Mouse (Mus musculus): ENCODE measurements at regions not wholly inside any gene's neighbourhood (a gene's known extent, or its start where the extent isn't known, plus 50 kb on each side); places are given as distances from the start of the nearest gene placed in this dataset.
A peak's percentile ranks its signal among the peaks of the same experiment; 100 is the strongest.
"Not testable (repeated sequence)": the region's sequence is repeated elsewhere in the genome, so short reads cannot be mapped to it uniquely, and the experiment has no call there.

GRCm38 (mm10) chr4:101366905-101367679 lies 52.0 kb upstream of the Ak4 start:
- peak; percentile 20 for DNase-seq (ENCODE audit: low spot score)

DNA sequence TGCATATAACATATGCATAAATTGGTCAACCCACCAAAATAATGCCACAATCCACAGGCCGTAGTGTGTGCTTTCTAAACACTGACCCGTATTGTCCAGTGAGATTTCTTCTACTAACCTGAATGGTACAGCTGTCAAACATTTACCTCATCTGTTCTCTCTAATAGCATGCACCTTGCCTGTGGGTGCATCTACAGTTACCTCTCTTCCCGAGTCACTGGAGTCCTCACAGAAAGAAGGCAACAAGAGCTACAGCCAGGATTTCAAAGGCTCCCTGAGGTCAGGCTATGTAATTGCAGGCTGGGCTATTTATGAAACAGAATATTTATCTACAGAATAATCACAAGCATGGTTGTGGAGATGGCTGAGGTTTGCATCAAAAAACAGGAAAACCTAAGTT lies 53.8 kb upstream of the Ak4 start:
- DNase-seq (ENCODE audit: low spot score), result no peak

- no peak for DNase-seq (ENCODE audit: low spot score)
These were observed 54.4 kb upstream of the Ak4 start for GRCm38 (mm10) chr4:101364716-101365115.

DNA sequence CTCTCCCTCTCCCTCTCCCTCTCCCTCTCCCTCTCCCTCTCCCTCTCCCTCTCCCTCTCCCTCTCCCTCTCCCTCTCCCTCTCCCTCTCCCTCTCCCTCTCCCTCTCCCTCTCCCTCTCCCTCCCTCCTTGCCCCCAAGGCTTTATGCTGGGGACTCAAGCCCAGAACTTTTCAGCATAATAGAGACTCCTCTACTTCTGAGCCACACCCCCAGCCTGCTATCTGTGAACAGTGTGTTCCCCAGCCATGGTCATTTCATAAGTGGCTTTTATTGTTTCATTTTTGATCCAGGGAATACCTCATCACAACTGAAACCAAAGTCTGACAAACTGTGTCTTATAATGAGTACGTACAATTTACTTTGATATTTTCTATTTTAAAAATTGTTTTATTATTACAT lies 55.8 kb upstream of the Ak4 start:
- DNase-seq (ENCODE audit: low spot score), result not testable (repeated sequence)

DNA sequence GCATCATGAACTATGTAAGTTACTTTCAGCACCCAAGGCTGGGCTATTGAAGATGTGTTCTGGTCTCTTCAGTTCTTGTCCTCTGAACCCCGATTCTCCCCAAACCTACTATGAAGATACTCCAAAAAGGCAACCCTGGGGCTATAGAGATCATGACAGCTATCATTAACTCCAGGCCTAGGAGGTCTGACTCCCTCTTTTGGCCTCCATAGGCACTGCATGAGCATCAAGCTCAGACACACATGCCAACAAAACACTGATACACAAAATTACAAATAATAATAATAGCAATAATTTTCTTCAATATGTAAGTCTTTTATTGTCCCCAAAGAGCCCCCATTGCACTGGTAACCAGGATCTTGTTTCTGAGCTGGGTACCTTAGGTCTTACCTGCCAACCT lies 57.3 kb upstream of the Ak4 start:
- no peak for DNase-seq (ENCODE audit: low spot score)

DNA sequence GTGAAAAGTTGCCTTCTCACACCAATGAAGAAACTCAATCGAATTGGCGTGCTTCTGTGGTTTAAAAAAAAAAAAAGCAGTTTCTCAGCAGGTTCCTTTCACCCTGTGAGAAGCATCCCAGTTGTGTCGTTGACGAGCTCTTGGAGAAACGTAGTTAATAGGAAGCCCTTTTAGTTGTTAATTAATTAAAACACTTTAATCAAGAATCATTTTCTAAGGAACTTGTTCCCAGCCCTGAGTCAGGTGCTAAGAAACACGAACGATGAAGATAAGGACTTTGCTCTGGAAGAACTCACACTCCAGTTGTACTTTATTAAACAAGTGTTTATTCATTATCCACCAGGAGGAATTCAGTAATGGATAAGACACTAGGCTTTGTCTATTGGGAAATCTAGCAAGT lies 58.8 kb upstream of the Ak4 start:
- no peak for DNase-seq (ENCODE audit: low spot score)

DNA sequence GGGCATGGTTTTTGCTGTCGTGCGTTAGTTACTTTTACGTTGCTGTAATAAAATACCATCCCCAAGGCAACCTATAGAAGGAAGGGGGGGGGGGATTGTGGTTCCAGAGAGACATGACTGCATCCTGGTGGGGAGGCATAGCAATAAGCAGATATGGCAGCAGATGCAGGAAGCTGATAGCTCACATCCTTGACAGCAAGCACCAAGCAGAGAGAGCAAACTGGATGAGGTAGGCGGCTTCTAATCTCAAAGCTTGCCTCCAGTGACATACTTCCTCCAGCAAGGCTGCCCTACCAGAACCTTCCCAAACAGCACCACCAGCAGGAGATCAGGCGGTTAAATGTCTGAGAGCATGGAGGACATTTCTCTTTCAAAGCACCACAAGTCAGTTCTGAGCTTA lies 60.0 kb upstream of the Ak4 start:
- DNase-seq (ENCODE audit: low spot score), result no peak

GRCm38 (mm10) chr4:101358525-101358924 lies 60.6 kb upstream of the Ak4 start:
- no peak for DNase-seq (ENCODE audit: low spot score)

- DNase-seq (ENCODE audit: low spot score), result no peak
These were observed 61.2 kb upstream of the Ak4 start for GRCm38 (mm10) chr4:101357923-101358322.

GRCm38 (mm10) chr4:101356954-101357891 lies 61.9 kb upstream of the Ak4 start:
- no peak for DNase-seq (ENCODE audit: low spot score)

DNA sequence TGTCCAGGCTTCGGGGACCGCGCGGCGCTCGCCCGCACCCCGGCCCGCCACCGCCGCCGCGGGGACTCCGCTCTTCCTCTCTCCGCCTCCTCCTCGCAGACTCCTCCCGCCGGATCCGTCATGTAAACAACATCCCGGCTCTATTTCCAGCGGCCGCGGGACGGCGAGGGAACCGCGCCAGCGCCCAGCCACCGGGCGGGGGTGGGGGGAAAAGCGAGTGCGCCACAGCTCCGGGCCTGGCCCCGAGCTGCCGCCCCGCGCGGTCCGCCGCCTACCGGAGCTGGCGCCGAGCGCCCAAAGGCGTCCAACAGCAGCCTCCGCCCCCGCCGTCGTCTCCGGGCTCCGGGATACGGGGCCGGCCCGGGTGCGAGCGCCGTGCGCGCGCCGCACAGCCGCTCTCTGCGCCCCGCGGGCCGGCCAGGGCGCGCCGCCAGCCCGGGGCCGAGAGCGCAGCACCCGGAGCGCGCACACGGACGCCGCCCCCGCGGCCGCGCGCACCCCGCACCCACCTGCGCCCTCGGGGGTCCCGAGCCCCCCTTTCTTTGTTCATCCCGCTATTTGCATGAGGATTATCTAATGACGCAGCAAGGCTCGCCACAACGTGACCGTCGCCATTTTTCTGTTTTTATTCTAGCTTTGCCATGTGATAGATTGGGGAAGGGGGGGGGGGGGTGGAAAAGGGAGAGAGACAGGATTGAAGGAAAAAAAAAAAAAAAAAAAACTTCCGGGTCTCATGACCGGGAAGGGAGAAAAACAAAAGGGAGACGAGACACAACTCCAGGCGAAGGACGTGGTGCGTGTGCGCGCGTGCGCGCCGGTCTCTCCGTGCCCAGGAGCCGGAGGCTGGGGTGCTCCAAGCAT lies 62.8 kb upstream of the Ak4 start:
- peak; percentile 83 for DNase-seq (ENCODE audit: low spot score)

- DNase-seq (ENCODE audit: low spot score), result peak; percentile 20
These were observed 63.5 kb upstream of the Ak4 start for GRCm38 (mm10) chr4:101355431-101356092.

DNA sequence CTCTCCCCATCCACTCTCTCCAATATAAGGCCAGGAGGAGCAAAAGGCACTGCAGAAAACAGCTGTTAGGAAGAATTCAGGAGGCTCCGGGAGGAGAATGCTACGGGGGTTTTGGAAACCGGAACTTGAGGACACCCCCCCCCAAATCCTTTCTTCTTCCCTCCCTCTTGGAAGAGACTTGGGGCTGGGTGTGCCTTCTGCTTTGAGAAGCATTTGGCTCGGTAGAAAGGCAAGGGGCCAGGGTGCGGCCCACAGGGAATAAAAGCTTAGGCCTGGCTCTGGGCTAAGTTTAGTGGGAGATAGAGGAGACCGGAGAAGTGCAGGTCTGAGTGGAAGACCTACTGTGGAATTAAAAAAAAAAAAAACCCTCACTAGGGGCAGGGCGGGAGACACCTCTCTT lies 64.1 kb upstream of the Ak4 start:
- peak; percentile 39 for DNase-seq (ENCODE audit: low spot score)

GRCm38 (mm10) chr4:101354086-101354855 lies 64.8 kb upstream of the Ak4 start:
- no peak for DNase-seq (ENCODE audit: low spot score)

DNA sequence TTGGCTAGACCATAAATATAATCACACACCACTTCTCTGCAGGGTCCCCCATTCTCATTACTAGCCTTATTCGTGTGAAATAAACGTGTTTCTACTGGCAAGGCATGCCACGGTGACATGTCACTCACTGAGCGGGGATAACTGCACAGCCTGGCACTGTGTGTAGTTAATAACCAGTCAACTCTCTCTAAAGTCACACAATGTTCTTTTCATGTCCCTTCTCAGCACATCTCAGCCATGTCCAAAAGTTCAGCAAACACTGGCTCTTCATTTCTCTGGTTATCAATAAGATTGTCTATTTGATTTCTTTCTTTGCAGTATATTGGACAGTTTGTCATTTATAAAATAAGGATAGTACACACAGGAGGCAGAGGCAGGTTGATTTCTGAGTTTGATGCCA lies 66.9 kb upstream of the Ak4 start:
- DNase-seq (ENCODE audit: low spot score), result no peak

GRCm38 (mm10) chr4:101351716-101352115 lies 67.4 kb upstream of the Ak4 start:
- DNase-seq (ENCODE audit: low spot score), result no peak

DNA sequence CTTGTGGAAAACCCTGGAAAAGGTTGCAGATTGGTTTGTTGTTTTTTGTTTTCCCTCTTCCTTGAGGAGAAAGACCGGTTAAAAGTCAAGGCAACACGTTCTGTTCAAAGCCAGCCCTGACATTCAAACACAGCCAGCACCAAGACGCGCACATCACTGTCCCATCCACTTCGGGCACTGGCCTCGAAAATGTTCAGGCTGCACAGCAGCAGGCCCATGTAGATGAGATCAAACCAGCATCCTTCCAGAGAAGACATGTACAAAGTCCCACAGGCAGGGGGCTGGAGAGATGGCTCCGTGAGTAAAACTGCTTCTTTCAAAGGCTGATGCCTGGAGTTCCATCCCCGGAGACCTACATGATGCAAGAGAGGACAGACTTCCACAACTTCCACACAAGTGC lies 68.4 kb upstream of the Ak4 start:
- DNase-seq (ENCODE audit: low spot score), result no peak

- DNase-seq (ENCODE audit: low spot score), result no peak
These were observed 68.9 kb upstream of the Ak4 start for GRCm38 (mm10) chr4:101350222-101350621.

DNA sequence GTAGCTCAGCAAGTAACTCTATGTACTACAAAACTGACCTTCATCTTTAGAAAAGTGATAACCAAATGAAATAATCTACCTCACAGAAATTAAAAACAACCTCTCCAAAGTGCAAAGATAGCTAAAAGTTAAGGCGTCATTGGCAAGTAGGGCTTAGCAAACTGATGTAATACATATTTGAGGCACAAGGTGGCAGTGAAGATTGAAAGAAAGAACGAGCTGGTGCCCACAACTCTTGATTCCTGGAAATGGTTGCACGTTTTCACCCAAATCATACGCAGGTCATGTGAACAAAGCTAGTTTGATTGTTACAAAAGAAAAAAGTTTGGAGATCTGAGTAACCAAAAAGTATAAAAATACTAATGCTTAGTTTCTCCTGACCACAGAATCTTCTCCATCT lies 69.7 kb upstream of the Ak4 start:
- no peak for DNase-seq (ENCODE audit: low spot score)

DNA sequence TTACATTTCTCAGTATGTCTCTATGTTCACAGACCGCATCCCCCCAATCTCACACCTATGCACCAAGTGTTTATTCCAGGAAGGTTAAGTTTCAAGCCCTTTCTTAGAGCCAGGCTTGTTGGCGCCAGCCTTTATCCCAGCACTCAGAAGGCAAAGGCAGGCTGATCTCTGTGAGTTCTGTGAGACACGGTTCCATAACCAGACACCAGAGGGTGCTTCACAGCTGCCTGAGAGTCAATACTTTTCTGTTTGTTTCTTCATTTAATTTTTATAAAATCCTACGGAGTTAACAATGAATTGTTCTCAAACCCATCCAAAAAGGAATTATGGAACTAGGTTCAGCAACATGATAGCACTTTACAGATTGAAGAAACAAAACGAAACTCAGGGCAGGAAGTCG lies 71.8 kb upstream of the Ak4 start:
- no peak for DNase-seq (ENCODE audit: low spot score)

All from ovary, adult 18-20 months (tissue).